Mouse (Mus musculus) R1 (cell line): ENCODE results near the gene Sorbs2.

Experiments
- DNase-seq: peaks from one replicate; pipeline ENCODE4 v3.0.0-alpha.2; 2018; ENCODE audit warnings: low read depth, low spot score

The Sorbs2 gene

DNA sequence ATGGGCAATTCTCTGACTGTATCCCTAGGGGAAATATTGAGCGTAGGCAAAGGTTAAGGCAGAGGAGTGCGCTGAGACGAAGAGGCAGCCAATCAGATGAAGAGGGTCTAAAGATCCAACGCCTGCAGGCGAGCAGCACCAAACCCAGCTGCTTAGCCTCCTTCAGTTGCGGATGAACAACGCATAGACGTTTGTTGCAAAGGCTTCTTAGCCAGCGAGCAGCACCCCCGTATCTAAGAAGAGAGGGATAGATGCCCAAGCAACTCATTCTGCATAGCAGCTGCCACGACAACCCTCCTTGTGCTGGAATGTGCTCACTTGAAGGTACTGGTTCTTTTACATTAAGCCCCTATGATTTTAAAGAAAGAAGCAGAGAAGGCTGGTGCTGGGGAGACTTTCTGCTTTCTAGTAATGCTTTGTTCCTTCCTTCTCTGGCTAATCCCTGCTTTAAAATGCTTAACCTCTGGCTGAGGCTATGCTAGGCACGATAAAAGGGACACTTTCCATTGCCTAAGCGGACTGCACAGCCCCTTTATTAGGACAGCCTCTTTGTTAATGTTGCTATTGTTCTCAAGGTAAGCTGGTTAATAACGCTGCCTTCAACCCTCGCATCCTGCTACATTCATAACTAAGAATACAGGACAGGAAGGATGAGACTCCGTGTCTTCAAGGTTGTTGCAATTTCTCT lies at the start of gene Sorbs2:
Sorbs2 (plus strand) TSS at position 155 of the 688 bp plus-strand sequence.
- no peak for DNase-seq

DNA sequence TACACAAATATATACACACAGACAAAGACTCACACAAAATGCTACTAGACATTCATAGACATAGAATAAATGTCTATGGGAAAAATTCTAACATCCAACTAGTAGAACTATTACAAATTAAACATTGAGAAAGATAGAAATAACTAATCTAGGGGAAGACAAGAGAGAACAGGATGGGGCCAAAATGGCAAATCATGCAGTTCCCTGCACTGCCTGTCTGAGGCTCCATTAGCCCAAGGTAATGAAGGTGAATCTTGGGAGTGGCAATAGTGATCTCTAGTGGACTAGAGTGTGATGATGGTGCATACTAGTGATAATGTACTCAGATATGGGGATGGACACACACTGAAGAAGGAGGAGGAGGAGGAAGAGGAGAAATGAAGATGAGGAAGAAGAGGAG lies 49.7 kb upstream of the Sorbs2 start:
- DNase-seq = no peak

- DNase-seq = no peak
These were observed 38.6 kb upstream of the Sorbs2 start for GRCm38 (mm10) chr8:45469006-45469405.

DNA sequence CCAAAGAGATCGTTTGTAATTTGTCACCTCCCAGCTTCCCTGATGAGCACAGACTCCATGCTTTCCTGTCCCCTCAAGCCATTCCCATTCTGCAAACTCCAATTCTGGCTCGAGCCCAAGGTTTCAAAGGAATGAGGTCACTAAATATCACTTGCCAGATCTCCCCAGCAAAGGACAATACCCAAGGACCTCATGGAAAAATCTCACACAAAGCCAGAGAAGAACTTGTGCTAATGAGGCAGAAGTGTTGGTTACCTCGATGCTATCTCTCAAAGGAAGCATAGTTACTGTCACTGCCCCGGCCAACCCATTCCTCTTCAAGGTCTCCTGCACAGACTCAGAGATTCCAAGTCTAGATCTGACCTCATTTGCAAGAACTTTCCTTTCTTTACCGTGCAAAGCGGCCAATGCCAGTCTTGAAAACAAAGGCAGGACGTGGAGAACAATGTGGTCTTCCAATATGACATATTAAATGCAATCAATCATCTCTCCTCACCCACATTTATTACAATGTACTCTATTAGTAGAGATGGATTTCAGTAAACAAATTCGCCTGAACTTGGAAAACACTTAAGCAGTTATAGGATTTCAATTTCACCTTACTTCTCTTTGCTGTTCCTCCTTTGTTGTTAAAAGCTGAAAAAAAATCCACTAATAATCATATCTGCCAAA lies 37.9 kb upstream of the Sorbs2 start:
- DNase-seq = no peak

DNA sequence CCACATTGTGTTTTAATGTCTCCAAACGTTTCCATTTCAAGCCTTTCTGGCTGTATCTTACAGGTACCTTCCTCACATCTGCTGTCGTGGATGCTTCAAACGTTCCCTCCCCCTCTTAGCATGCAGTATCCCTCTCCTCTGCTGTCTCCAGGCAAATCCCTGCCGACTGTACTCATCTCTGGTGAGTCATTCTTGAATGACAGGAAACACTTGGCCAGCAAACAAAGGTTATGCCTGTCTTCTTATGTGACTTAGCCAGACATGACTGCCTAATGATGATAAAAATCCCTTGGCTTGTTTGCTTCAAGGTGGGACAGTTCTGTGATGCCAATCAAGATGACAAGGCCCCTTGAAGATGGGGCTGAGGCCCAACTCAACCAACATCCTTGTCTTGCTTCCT lies 26.7 kb upstream of the Sorbs2 start:
- no peak for DNase-seq

- DNase-seq = no peak
These were observed 21.3 kb upstream of the Sorbs2 start for GRCm38 (mm10) chr8:45486281-45486680.

DNA sequence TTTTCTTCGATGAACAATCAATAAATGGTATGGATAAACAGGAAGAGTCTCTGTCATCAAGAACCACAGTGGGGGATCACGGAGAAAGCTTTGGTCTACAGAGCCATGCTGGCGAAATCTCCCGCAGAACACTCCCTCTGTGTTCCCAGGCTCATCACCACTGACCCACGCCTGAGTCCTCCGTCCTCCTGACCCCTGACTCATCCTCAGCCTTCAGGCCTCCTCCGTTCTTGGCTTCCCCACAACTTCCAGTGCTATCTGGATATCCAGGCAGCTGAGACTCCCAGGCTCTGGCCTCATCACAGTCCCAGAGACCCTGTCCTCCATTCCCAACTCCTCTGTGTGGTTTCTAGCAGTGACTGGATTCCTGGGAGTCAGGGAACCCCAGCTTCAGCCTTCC lies 3.6 kb upstream of the Sorbs2 start:
- DNase-seq = no peak

DNA sequence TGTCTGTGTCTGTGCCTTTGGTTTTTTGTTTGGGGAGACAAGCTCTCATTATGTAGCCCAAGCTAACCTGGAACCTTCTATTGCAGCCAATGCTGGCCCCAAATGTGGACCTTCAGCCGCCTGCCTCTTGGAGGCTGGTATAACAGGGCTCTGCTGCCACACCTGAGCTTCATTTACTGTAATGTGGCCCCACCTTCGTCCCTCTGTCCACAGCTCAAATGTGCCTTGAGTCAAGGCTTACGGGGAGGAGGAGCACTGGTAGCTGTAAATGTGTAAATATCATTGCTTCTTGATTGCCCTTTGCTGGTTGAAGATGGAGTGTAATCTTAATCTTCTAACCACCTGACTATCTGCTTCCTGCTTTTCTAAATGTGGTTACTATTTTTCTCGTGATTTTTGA lies 1.2 kb upstream of the Sorbs2 start:
- DNase-seq = no peak

DNA sequence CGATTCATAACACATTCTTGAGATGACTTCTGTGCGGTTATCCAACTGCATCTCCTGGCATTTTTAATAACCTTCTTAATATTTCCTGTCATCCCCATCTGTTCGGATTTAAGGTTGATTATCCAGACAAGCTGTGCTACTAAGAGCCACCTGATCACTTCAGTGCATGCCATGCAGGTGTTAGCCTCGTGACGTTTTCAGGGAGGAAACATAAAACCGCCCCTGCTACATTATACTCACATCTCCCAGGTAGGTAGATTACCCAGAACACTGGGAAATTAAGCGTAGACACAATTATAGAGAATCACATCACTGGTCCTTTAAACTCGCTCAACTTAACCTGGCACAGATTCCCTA lies 333 bp upstream of the Sorbs2 start:
- no peak for DNase-seq

GRCm38 (mm10) chr8:45508521-45509104 lies 1.0 kb downstream of the Sorbs2 start:
- DNase-seq = no peak

- no peak for DNase-seq
These were observed 4.8 kb downstream of the Sorbs2 start for GRCm38 (mm10) chr8:45512369-45512768.

DNA sequence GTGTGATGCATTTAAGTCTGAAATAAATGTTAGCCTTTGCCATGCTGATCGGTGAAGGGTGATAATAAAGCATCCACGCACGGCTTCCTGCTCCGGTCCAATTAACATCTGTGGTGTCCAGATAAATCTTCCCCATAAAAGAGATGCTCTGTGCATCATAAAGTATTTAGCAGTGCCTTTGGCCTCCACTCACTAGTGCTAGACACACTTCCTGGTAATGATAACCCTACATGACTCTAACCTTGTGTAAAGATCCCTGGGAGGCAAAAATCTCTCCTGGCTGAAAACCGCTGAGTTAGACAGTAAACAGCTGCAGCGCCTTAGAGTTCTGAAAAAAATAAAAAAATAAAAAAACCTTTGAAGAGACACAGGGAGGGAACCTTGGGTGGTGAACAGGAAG lies 14.0 kb downstream of the Sorbs2 start:
- no peak for DNase-seq

DNA sequence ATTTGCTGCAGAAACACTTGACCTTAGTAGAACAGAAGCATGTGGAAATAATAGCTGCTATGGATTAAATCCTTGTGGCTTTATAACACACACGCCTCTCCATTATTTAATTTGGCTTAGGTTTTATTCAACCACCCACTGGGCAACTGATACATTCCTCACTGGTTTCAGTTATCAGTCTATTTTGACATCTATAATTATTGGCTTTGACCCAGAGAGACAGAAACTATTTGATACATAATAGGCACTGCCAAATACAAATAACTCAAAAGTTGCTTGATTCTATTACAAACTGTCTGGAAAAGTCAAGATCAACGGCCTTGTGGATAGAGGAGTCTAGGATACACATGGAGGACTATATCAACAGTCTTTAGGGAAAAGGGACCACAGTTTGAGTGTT lies 20.1 kb downstream of the Sorbs2 start:
- DNase-seq = no peak

DNA sequence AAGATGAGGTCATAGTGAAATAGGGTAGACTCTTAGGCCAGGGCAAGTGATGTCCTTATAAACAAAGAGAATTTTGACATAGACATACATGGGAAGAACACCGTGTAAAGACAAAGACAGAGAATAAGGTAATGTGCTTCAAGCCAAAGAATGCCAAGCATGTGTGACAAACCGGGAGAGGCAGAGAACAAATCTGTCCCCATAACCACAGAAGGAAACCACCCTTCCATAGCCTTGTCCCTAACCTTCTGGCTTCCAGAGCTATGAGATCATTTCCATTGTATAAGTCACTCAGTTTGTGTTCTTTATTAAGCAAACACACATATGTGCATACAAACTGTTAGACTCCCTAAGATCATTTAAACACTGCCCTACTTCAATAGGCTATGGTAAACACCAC lies 21.3 kb downstream of the Sorbs2 start:
- no peak for DNase-seq

DNA sequence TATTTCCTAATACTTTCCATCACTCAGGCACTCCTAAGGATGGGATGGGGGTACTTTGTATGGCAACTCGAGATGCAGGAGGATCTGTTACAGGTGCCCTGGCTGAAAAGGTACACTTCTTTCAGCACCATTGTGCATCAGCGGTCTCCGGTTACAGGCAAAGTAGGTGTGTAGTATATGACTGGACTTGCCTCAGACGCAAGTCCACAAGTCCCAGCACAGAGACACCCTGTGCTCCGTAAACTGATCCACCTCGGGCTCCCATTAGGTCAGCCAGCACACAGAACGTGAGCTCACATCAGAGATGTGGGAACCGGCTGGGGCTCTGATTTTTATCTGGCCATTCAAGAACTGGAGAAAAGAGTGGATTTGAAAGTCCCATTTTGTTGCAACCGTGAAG lies 29.0 kb downstream of the Sorbs2 start:
- DNase-seq = no peak

DNA sequence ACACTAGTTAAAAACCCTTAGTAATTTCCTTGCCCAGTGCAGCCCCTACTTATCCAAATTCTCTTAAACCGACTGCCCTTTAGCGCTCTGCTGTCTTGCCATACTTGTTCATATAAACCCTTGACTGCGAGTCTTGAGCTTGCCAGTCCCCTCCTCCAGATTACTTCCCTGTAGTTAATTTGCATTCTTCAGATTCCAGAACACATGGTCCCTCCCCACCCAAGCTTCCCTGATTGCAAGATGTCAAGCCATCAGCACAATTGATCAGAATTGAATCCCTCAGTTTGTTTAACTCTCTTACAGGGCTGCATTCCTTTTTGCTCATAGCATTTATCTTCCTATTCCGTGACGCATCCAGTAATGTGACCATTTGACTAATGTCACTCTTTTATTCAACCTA lies 32.9 kb downstream of the Sorbs2 start:
- peak; percentile 36 for DNase-seq

GRCm38 (mm10) chr8:45552175-45552574 lies 44.6 kb downstream of the Sorbs2 start:
- no peak for DNase-seq

GRCm38 (mm10) chr8:45554627-45555026 lies 47.0 kb downstream of the Sorbs2 start:
- no peak for DNase-seq

DNA sequence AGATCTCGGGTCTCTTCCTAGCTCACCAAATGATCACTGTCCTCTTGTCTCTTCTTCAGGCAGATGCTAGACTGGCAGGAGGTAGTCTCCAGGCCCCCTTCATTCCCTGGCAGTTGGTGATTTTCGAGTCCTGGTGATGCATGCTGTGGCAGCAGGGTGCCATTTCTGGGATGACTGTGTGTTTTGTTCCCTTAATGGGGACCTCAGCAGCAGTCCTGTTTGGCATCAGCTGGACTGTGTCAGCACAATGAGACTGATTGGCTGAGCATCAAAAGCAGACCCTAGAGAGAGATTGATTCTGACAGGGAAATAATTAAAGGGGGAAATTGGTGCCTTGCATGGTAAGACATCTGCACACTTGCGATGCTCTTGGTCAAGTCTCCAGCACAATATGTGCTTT lies 50.3 kb downstream of the Sorbs2 start:
- DNase-seq = no peak

DNA sequence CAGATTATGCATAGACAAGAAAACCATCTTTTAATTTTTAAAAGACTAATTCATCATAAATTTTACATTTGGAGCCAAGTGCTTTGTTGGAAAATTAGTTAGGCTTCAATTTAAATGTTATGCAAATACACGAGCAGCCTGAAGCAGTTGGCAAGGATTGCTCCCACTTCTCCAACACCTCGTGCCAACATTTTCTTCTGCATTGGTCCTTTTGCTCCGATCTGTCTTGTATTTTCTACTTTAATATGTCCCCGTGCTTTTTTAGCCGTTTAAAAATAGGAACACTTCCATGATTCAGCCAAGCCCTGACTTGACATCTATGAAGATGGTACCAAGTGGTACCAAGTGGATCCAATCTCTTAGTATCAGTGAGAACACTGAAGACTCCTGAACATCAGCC lies 50.8 kb downstream of the Sorbs2 start:
- no peak for DNase-seq

DNA sequence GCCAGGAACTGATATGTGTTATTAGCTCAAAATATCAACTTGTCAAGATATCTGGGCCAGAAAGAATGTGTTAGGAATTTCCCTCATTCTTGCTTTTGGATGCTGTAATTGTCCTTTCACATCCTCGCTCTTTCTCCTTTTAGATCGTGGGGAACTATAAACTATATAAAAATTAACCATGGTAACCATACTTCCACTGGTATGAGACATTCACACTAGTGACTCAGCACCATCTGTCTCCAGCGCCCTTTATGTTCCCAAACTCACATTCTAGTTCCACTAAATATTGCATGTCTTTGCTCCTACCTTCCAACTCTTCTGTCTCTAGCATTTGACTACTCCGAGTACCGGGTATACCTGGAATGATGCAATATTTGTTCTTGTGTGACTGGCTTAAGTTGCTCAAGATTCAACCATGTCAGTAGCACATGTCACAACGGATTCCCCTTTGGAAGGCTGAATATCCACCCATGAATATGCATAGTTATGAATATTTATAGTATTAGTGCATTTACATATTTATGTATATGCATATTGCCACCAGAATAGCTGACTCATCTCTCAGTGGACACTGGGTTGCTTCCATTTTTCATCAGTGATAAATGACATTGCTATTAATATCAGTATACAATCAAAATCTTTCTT lies 51.7 kb downstream of the Sorbs2 start:
- DNase-seq = no peak

GRCm38 (mm10) chr8:45565189-45565588 lies 57.6 kb downstream of the Sorbs2 start:
- DNase-seq = no peak

- DNase-seq = no peak
These were observed 62.5 kb downstream of the Sorbs2 start for GRCm38 (mm10) chr8:45570117-45570516.
